17 mouse cellular contexts compared by ENCODE assay signal in the genomic region with DNA sequence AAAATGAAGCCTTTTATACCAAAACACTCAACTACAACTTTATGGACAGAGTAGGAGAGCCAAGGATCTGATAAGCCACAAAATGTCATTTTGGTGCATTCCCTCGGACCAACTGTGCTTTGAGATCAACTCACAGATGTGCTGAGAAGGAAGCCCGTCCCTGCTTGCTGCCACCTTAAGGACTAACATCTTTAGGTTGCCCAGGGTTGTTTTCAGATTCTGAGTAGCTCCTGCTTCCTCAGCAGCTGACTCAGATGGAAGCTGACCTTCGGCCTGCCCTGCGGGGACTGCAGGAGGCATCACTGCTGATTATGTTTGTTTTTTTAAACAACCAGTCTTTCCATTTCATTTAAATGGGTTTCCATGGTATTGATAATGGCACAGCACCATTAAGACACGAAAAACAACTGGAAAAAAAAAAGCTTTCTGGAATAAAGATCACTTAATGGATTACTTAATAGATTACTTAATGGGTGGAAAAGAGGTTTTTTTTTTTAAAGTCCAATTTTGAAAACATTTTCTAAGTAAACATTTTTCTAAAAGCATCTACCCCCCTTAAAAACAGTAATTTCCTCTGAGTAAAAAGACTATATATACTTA. TPM values are rescaled to one million over a fixed set of nuclear protein-coding genes. Genes with fewer than 3 reads are reported as not detected.
A peak's percentile ranks its signal among the peaks of the same experiment; 100 is the strongest.
DNase-seq lines count a peak whose midpoint lies in the region; ATAC-seq lines count a peak whose summit lies in the region.
"Had no signal": no experiment of that assay in that cellular context is flagged by ENCODE, and none has a peak within 500 bp of the region (broad histone marks: within the 10 kb centered on the region; RNA-seq: fewer than 3 reads in every experiment).

No protein-coding gene starts in this region.

- WGBS in liver, embryonic 13.5 days (ENCODE audit: insufficient replicate concordance), result 66% methylated on average over 5 of the region's 5 CpGs

- intact Hi-C loops in left cerebral cortex, postnatal 36 days (cut with DNase I), result no loop called here

- DNase-seq in embryo, embryonic 10.5 days (ENCODE audit: low spot score), result peak; percentile 41
- DNase-seq in embryo, embryonic 9.5 days (ENCODE audit: extremely low spot score), result no peak
- peak; percentile 82 for DNase-seq in kidney, adult 9 months
- DNase-seq in liver, embryonic 13.5 days, result no peak
- no peak for DNase-seq in left cerebral cortex, postnatal 36 days (ENCODE audit: low spot score in 2 of 2)
- no peak for DNase-seq in right cerebral cortex, adult 18-20 months
- DNase-seq in urinary bladder, postnatal 36 days (ENCODE audit: low spot score in 2 of 2), result no peak
- DNase-seq: cerebellum, adult 9-11 months; gastrocnemius, postnatal 25 days; thymus, postnatal 14 days had no signal

- 0 out of 2 replicates have a peak overlapping the region, but pooled peaks have one; percentile 17 for H3K4me2 ChIP-seq in liver, embryonic 13.5 days
- H3K4me2 ChIP-seq: embryonic facial prominence, embryonic 15.5 days; forebrain, embryonic 15.5 days; heart, embryonic 13.5 days; hindbrain, embryonic 13.5 days; limb, embryonic 13.5 days had no signal

- no peak for ATAC-seq in liver, embryonic 13.5 days (ENCODE audit: low read depth)
- ATAC-seq: forebrain, embryonic 15.5 days had no signal

- H3K4me1 ChIP-seq in brown adipose tissue, adult 24 weeks (ENCODE audit: control insufficient read depth, insufficient read depth, insufficient read length, low read length), result peaks cover 9% of the 10 kb centered on the region; the same call in 1 of the 2 replicates
- H3K4me1 ChIP-seq in liver, embryonic 13.5 days (replicated peaks), result peaks cover 12% of the 10 kb centered on the region
- H3K4me1 ChIP-seq: forebrain, embryonic 15.5 days had no signal

- no peak overlapping the region for H3K9ac ChIP-seq in liver, embryonic 13.5 days
- H3K9ac ChIP-seq: embryonic facial prominence, embryonic 15.5 days; forebrain, embryonic 15.5 days; heart, embryonic 13.5 days; hindbrain, embryonic 13.5 days; limb, embryonic 13.5 days had no signal

- H3K9me3 ChIP-seq in liver, embryonic 13.5 days (replicated peaks), result no peaks in the 10 kb centered on the region
- H3K9me3 ChIP-seq: embryonic facial prominence, embryonic 15.5 days; forebrain, embryonic 15.5 days; heart, embryonic 13.5 days; hindbrain, embryonic 13.5 days; limb, embryonic 13.5 days had no signal

- H3K27ac ChIP-seq in brown adipose tissue, adult 24 weeks (replicated peaks; ENCODE audit: low read depth, low read length), result peak overlapping the region; percentile 58
- peak overlapping the region; percentile 77 for H3K27ac ChIP-seq in liver, embryonic 13.5 days
- H3K27ac ChIP-seq: embryonic facial prominence, embryonic 15.5 days; forebrain, embryonic 15.5 days; heart, embryonic 13.5 days; hindbrain, embryonic 13.5 days; limb, embryonic 13.5 days had no signal

- peaks cover 40% of the 10 kb centered on the region for H3K36me3 ChIP-seq in liver, embryonic 13.5 days
- H3K36me3 ChIP-seq: embryonic facial prominence, embryonic 15.5 days; forebrain, embryonic 15.5 days; heart, embryonic 13.5 days; hindbrain, embryonic 13.5 days; limb, embryonic 13.5 days had no signal

- no peak overlapping the region for H3K4me3 ChIP-seq in brown adipose tissue, adult 24 weeks (ENCODE audit: insufficient read depth, low read depth, low read length)
- H3K4me3 ChIP-seq in liver, embryonic 13.5 days (replicated peaks), result no peak overlapping the region
- H3K4me3 ChIP-seq: embryonic facial prominence, embryonic 15.5 days; forebrain, embryonic 15.5 days; heart, embryonic 13.5 days; hindbrain, embryonic 13.5 days; limb, embryonic 13.5 days had no signal

- no peaks in the 10 kb centered on the region for H3K27me3 ChIP-seq in liver, embryonic 13.5 days
- H3K27me3 ChIP-seq: embryonic facial prominence, embryonic 15.5 days; forebrain, embryonic 15.5 days; heart, embryonic 13.5 days; hindbrain, embryonic 13.5 days; limb, embryonic 13.5 days had no signal

RNA-seq across cellular contexts. Expression of a gene that starts 38.3 kb away (rescaled TPM):
- 8.1 and 9.7 TPM in 2 replicates for polyA plus RNA-seq in brown adipose tissue, adult 24 weeks (2012; ENCODE audit: insufficient read depth, insufficient read length, missing spikeins)
- polyA plus RNA-seq in liver, embryonic 13.5 days (2015; fragmentation: Nextera tagmentation; extraction: Ambion mirVana), result 0.54 and 0.56 TPM in 2 replicates
- under 1 TPM; 0.57 to 0.79 TPM for total RNA-seq in left cerebral cortex, postnatal 36 days (2021)
- total RNA-seq: megakaryocyte, adult 5-6 weeks had no signal

Comparison
In these comparisons a context has a peak if more than half of its experiments do, and no peak if none do; other contexts are left out.
1. DNase-seq: peak in embryo, embryonic 10.5 days (single experiment) and kidney, adult 9 months (single experiment); none in embryo, embryonic 9.5 days (single experiment), liver, embryonic 13.5 days (single experiment), left cerebral cortex, postnatal 36 days (0 of 2), right cerebral cortex, adult 18-20 months (single experiment) and urinary bladder, postnatal 36 days (0 of 2).